Mouse (Mus musculus): Measurements from ENCODE around the gene Dnajb2.

Dnajb2 gene

DNA sequence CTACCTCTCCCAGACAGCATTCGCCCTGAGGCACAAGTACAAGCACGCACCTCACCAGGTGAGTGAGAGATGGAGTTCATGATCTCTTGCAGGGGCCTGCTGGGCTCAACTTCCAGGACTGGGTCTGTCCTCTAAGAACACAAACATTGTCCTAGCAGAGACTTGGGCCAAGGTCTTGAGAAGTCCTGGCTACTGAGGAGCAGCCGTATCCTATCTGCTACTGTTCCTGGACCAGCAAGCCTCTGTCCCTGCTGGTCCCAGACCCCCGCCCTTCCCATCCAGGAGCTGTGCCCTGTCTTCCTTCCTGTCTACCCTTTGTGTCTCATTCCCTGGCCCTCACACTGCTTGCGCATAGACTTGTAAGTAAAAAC is 57.1 kb downstream of the Dnajb2 start:
- DNase-seq (ENCODE audit: low read depth): no peak

DNA sequence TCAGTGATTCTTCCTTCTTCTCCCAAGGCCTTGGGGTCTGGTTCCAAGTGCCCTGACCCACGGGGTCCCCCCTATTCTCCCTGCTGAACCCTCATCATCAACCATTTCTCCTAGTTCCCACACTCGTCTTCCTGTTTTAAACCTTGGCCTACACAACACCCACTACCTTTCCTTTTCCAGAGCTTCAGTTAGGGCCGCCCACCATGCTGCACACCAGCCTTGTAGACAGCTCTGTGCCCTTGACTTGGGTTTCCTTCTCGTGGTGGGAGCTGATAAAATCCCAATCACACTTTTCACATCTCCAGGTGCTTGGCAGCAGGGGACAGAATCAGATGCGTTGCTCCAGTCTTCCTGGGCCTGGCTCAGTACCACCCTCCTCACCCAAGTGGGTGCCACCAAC is 58.1 kb downstream of the Dnajb2 start:
- DNase-seq (ENCODE audit: low read depth): no peak
